Mouse (Mus musculus): Measurements from ENCODE around the gene Glipr1l1. TPM values are rescaled to one million over a fixed set of nuclear protein-coding genes. Genes with fewer than 3 reads are reported as not detected.
"Not testable (repeated sequence)": the region's sequence is repeated elsewhere in the genome, so short reads cannot be mapped to it uniquely, and the experiment has no call there.

Gene Glipr1l1
- polyA plus RNA-seq, 1 experiment from 2014 or later = 0.26 TPM

GRCm38 (mm10) chr10:112127682-112128230 lies 67.8 kb downstream of the Glipr1l1 start:
- not testable (repeated sequence) for H3K9ac ChIP-seq; H3K27me3 ChIP-seq; H3K4me2 ChIP-seq; H3K36me3 ChIP-seq; ATAC-seq (ENCODE audit: low FRiP score); H3K4me1 ChIP-seq (replicated peaks); H3K4me3 ChIP-seq; H3K27ac ChIP-seq; H3K9me3 ChIP-seq
- WGBS = 85% methylated on average over 6 of the region's 6 CpGs

Other genes starting within 250 kb of the Glipr1l1 start
- gene Krr1, start 87.5 kb upstream of the Glipr1l1 start, polyA plus RNA-seq (2015; fragmentation: Nextera tagmentation; extraction: Ambion mirVana) = 39.2 and 42.1 TPM in 2 replicates
- 1.2 and 2.0 TPM in 2 replicates for gene Glipr1, start 57.6 kb upstream of the Glipr1l1 start, polyA plus RNA-seq (2015; fragmentation: Nextera tagmentation; extraction: Ambion mirVana)
- not detected in 2 replicates for gene Glipr1l2, start 23.2 kb downstream of the Glipr1l1 start, polyA plus RNA-seq (2015; fragmentation: Nextera tagmentation; extraction: Ambion mirVana)
- 0.38 and 0.45 TPM in 2 replicates for gene Glipr1l3, start 100.1 kb downstream of the Glipr1l1 start, polyA plus RNA-seq (2015; fragmentation: Nextera tagmentation; extraction: Ambion mirVana)
- 0.45 and 0.62 TPM in 2 replicates for gene Caps2, start 103.4 kb downstream of the Glipr1l1 start, polyA plus RNA-seq (2015; fragmentation: Nextera tagmentation; extraction: Ambion mirVana)
- gene Kcnc2, start 210.9 kb downstream of the Glipr1l1 start, polyA plus RNA-seq (2015; fragmentation: Nextera tagmentation; extraction: Ambion mirVana) = 5.3 and 5.6 TPM in 2 replicates